Mouse (Mus musculus) retina, postnatal 7 days (tissue): ENCODE data around the gene Reep3.
"Not testable (repeated sequence)": the region's sequence is repeated elsewhere in the genome, so short reads cannot be mapped to it uniquely, and the experiment has no call there.

ENCODE experiments used
- DNase-seq: peaks from one replicate; pipeline ENCODE4 v3.0.0-alpha.2; 2012; ENCODE audit warnings: low read depth, low spot score

Gene Reep3

DNA sequence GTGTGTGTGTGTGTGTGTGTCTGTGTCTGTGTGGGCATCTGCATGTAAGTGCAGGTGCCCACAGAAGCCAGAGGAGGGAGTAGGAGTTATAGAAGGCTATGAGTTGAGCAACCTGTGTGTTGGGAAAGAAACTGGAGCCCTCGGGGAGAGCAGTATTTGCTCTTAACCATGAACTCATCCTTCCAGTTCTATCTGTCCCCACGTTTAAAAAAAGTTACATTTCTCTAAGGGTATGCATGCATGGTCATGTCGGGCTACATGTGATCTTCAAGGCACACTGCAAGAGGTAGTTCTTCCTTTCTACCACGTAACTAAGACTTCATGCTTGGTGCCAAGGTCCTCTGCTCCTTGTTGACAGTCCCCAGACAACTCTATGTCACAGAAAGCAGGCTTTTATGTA is 78.9 kb downstream of the Reep3 start:
- no peak for DNase-seq

DNA sequence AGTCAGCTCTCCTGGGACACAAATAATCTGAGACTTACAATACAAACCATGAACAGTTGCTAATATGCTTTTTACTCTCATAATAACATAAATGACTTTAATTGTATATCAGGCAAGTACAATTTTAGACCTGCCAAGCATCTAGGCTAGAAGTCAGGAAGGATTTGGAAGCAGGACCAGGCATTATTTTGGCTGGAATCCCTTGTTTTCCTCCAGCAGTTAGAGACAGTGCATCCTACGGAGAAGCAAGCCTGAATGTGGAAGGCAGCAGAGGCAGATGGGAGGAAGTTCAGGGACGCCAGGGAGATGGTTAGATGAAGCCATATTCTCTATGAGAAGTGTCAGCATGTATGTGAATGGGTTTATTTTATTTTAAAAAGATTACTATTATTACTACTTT is 79.4 kb downstream of the Reep3 start:
- no peak for DNase-seq

DNA sequence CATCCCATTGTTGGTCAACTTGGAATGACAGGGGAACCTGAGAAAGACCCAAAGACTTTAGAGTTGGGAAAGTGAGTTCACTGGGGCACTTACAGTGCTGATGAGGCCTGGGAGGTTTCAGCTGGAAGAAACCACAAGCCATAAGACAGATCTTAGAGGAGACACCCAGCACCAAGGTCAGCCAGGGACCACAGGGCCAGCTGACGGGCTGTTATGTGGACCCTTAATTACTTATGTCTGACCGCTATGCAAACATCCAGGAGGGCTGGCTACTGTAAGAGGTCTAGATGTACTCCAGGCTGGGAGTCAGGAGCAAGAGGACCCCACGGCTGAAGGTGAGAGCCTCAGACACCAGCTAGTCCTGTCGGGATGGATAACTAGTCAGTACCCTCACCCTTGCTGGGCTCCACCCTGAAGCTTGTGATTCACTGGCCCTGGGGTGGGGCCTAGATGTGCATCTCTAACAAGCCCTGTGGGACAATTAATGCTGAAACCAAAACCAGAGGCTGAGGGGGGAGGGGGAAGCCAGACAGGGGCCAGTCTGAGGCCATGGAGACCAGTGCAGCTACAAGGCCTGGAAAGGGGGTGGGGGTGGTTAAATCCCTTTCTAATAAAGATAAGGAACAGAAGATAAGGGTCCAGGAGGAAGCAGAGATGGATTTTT is 80.0 kb downstream of the Reep3 start:
- DNase-seq: no peak

DNA sequence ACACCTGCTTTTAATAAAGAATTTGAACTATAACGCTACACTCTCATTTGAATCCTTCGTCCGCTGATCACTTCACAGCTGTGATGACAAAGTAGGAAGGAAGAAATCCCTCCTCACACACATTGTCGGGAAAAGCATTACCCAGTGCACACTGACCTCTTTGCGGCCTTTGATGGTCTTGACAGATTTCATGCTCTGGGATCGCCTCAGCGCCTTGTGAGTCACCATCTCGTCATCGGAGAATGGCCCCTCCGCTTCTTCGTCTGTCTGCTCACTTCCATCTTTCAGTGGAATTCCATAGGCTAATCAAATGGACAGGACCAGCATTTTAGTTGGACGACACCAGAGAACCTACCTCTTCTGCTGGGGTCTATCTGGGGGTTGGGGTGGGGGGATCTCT is 82.0 kb downstream of the Reep3 start:
- DNase-seq: no peak

DNA sequence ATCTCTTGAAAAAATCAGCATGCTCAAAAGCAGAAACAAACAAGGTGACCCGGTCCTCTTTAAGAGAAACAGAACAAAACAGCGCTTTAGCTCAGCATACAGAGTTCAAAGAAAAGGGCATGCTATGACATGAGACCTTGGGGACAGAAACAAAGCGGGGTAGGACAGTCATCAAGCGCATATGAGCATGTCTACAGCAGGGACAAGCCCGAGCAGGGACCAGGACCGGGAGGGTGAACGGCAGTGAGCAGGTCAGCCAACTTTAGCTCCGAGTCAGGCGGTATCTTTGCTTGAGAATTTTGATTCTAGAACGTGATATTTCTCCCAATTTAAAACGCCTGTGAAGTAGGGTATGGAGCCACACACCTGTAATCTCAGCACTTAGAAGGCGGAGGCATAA is 86.2 kb downstream of the Reep3 start:
- DNase-seq: no peak

DNA sequence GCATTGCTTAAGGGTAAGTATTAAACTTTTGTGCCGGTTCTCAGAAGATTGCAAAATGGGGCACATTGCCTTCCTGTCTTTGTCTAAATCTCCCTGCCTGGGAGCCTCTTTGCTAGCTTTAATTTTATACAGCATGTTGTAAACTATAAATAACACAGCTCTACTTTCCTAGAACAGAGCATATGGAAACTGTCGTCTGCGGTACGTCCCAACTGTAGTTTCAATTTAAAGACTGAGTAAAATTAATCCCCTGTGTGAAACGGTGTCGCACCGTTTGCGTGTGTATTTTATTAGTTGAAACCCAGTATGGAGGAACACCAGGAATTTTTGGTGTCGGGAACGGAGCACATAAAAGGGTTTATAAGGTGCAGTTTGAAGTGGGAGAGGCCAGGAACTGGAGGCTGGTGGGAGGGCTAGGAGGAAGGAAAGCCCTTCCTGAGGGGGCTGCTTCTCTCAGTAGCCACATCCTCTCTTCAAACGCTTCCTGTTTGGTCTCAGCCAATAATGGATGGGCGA is 92.2 kb downstream of the Reep3 start:
- no peak for DNase-seq

DNA sequence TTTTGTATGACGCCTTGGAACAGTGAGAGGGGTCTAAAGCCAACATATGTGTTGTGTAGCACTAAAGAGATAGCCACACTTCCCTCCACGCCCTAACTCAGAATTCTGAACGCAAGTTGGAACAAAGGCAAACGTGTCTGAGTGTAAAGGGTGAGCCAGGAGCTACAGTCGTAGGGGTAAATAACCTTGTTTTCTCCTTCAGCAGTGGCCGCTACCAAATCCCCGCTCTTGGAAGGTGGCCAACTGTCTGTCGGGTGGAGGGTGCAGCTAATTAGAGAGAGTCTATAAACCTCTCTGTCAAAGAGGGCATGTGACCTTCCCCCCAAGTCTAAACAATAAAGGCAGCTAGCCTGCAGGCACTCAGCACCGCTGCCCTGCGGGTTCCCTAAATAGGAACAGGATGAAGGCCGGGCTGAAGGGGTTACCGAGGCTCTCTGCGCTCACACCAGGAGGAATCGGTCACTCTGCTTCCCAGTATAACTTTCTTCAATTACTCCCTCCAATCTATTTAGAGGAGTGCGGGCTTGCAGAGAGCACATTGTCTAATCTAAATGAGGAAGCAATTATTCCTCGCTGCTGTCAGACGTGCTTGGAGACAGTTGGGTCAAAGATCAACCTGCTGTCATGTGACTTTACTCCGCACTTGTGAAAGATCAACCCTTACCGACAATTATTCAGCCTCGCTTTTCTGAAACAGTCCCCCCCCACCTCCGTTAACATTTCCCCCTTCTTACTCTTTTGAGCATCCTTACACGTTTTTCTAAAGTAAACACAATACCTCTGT is 92.8 kb downstream of the Reep3 start:
- peak; percentile 40 for DNase-seq

DNA sequence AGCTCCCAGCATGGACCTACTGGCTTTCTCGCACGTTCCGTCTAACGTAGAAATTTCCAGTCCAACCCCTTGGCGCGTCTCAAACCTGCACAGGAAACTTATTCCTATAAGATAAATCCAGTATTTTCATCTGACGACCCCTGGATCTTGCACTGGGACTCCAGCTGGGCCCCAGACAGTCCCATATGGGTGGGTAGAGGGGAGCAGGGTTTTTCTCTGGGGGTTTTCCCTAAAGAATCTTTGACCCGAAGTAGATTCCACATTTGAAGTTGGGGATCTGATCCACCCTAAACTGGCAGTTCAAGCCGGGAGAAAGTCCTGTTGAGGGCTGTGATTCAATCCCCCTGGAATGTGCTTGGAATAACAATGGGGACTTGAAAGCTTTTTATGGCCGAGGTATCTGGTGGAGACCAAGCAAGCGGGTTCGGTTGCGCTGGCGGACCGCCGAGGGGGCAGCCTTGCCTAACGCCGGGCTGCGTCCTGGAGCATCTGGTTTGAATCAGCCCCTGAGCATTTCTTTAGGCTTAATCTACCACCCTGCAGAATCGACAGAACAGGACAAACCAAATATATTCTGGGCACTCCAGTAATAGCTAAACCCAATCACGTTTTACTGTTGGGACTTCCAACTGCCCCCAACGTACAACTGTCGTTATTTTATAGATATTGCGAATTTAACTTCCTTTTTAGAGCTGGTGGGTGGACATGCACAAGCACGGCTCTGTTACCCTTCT is 93.6 kb downstream of the Reep3 start:
- no peak for DNase-seq

DNA sequence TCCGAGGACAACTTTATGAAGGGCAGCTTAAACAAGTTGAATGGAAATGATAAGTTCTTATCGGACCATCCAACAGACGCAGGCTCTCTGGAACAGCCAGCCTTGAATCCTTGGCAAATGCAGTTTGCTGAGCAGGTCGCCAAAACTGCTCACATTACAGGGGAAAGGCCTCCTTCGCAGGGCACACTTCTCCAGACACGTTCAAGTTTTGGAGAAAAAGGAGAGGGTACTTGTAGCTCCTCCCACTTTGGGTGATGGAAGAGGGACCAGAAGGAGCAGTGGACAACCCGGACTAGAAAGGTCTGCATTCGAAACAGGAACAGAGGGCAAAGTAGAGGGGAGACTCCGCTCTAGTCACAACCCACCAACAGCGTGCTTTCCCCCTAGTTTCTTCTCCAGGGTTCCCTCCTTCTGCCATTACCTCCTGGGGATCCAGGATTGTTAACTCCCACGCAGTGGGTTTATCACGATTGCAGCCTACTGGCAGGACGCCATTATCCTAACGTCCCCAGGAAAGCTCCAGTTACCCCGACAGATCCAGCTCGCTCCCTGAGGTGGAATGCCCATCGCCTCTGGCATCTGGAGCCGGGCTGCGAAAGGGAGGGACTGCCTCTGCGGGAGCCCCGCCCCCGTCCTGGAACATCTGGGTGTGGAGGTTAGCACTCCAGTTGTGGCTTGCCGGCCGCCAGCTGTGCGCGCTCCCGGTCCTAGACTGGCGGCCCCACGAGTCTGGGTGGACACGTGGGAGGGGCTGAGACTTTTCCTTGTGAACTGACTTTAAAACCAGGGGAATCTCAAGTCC is 94.3 kb downstream of the Reep3 start:
- DNase-seq: no peak

DNA sequence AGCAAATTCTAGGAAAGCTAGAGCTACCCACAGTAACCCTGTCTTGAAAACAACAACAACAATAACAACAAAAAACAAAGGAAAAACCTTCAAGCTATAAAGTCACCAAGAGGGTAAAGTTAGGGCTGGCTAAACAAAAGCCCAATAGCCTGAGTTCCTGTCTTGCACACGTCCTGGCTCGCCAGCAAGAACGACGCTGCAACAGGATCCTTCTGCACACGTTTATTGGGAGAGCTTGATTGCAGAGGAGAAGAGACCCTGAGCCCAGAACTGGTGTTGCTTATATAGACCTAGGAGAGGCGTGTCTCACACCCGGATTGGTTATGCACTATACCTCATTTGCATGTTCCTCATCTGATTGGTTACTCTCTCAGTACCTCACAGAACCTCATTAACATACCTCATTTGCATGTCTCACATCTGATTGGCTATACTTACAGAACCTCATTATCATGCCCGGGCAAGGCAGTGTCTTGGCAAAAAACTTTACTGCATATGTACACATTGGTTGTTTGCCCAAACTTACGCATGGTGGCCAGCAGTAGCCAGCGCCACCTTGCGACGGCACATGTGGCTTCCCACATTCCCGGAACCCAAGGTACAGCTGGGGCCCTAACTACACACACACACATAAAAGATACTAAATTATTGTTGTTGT is 95.7 kb downstream of the Reep3 start:
- not testable (repeated sequence) for DNase-seq

DNA sequence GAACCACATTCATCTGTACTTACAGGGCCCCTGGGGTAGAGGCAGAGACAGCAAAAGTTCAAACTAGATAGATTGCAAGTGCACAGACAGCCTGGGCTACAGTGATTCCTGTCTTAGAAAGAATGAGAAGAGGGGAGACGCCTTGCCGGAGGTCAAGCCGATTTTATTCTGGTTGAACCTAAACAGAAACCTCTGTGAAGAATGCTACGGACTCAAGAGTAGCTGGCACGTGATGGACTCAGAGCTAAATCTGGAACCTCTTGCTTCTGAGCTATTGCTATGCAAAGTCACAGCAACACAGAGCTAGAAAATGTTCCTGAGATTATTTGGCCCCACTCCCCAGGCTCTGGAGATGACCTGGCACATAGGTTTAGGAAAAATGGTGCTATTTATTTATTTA is 96.6 kb downstream of the Reep3 start:
- no peak for DNase-seq

DNA sequence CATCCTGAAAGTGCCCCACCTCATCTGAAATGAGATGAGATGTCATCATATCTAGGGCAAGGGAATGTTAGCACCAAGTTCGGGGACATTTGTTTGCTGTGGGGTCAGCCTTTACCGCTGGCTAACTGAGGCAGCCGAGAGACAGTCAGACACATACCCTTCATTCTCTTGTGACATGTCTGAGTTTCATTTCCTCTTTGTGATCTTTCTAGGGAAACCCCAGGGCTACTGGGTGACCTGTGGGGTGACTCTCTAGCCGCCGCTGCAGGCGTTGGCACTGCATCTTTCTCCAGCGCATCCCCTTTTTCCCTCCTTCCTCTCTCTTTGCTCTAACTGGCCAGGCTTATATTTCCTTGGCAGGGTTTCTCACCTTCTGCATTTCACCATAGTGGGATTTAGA is 98.0 kb downstream of the Reep3 start:
- no peak for DNase-seq

DNA sequence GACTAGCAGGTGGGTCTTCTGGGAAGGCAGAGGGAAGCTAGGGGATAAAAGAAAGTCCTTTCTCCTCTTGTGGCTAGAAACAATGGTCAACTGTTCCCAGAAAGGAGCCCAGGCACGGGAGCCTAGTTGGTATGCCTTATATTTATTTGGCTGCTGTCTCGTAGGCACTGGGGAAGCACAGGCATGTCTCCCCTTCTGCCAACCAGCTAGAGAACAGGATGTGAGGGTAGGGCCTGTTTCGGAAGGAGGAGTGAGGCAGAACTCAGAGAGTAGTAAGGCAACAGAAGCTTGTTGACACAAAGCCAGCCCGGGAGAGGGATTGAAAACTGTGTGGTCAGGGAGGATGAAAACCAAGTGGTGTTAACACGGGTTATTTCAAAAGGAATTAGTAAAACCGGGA is 101.6 kb downstream of the Reep3 start:
- DNase-seq: no peak

DNA sequence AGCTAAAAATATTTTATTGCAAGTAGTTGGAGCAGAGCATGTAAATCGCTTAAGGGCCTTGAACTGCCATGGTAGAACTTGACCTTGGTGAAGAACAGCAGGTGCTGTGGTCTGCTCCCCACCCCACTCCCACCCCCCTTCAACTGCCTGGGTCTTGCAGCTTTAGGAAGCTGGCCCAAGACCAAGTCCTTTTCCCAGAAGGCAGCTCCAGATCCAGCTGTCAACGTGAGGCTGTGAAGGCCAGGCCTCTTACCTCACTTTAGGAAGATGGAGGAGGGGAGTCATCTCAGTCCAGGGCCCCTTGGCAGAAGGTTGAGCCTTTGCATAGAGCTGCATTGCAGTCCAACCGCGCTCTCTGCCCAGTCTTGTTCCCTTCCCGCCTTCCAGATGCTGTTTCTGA is 102.3 kb downstream of the Reep3 start:
- no peak for DNase-seq

DNA sequence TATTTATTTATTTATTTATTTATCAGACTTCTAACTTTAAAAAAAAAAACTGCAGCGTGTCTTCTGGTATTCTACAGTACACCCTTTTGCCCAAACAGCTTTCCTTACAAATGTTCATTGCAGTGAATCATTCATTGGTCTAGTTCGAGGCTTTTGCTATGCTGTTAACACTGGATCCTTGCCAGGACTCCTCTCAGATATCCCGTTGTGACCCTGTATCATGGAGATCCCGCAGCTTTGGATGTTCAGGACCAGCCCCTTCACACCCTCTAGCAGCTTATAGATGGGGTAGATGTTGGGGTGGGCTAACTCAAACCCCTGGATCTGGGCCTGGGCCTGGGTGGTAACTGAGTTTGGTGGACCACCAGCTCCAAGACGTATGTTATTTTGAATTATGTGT is 104.2 kb downstream of the Reep3 start:
- DNase-seq: no peak

DNA sequence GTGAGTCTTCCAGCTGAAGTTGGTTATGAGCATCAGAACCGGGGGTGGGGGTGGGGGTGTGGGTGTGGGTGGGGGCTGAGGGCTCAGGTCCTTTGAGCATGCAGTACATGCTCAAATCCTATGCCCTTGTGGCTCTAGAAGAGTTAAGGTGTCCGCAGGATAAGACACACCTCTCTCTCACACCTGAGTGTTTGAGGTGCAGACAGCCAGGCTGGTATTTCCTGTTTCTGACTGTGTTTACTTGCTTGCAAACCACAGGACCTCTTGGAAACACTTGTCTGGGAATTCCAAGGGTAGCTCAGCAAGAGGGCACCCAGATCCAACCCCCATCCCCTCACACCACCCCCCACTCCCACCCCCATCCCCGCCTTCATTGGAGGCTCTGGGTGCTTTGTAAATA is 106.2 kb downstream of the Reep3 start:
- DNase-seq: no peak

DNA sequence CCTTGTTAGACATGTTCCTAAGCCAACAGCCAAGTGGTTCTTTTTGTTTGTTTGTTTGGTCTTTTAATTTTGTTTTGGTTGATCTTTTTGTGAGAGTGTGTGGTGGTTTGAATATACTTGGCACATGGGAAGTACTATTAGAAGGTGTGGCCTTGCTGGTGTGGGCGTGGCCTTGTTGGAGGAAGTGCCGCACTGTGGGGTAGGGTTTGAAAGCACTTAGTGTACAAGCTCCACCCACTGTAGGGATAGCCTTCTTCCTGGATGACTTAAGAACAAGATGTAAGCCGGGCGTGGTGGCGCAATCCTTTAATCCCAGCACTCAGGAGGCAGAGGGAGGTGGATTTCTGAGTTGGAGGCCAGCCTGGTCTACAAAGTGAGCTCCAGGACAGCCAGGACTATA is 113.7 kb downstream of the Reep3 start:
- no peak for DNase-seq

DNA sequence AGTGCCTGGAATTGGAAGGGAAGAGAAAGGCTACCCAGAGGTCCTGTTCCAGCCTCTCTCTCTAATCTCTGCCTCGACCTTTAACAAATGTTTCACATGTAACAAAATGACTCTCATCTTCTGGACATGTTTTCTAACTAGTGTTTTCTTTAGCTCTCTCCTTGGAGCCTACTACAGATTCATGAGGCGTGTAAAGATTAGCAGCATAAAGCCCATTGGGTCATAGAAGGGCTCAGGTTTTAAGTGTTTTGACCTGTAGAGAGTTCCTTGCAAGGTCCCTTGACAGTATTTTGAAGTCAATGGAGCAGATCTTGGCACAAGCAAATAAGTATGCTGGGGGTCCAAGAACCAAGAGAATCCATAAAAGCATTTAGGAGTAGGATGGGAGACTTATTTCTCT is 118.5 kb downstream of the Reep3 start:
- no peak for DNase-seq

DNA sequence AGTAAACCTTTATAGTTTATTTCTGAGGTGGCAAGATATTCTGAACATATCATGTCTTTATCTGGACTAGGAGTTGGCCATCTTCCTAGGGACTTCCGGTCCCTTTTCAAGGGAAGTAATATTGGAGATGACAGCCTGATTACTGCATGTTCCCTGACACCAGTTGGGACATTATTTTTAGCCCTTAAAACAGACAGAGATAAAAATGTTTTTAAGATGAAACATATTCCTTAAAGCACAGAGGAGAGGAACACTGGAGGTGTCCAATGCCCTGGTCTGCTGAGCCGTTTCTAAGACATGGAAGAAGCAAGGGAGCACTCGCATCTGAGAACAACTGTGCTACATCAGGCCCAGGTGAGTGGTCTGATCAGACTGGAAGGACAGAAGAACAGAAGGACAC is 119.7 kb downstream of the Reep3 start:
- no peak for DNase-seq

DNA sequence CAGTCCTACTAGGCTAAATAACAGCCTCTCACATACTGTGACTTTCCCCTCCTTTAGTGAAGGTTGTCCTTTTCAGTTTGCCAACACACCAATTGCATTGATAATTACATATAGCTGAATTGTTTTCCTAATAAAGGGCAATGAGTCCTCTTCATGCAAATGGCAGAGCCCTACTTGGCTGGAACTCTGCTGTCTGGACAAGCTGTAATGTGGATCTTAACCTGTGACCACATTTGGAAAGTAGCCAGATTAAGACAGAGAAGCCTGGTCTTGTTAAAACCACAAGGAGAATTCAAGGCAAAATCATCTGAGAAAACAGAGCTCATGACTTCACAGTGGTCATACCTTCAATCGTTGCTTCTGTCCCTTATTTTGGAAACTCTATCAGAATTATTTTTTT is 121.3 kb downstream of the Reep3 start:
- no peak for DNase-seq

DNA sequence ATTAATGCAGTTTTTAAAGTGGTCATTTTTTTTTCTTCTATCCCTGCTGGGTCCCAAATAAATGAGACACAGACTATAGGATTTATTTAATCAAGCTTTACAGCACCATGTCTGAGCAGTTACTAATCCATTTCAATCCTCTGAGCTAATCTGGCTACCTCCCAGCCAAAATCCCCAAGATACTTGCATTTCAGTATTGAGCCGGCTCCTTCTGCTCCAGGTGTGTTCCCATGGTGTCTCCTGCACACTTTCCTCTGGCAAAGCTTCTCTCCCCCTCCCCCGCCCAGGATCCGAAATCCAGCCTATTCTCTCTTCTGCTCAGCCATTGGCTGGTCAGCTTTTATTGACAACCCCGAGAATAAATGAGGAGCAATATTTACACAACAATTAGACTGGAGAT is 122.3 kb downstream of the Reep3 start:
- DNase-seq: peak; percentile 54
